Mouse (Mus musculus) B cell, adult 2 months (primary cell): ENCODE results near the gene Agap1.

Experiments
- DNase-seq, 2 experiments: peaks; one replicate each; pipeline ENCODE4 v3.0.0; 2022

Gene Agap1

DNA sequence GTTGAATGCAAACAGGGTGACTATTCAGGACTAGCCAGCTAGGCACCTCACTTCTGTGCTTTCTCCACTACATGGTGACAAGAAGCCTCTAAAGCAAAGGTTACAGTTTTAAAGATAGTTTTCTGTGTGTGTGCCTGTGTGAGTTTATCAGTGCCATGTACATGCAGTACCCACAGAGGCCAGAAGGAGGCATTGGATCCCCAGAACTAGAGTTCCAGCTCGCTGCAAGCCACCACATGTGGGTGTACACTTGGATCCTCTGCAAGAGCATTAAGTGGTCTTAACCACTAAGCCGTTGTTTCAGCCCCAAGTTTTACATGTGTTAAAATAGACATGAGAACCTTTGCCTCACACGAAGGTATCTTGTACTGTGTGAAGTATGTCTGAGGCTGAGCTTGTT is 219.1 kb downstream of the Agap1 start:
- no peak for DNase-seq

DNA sequence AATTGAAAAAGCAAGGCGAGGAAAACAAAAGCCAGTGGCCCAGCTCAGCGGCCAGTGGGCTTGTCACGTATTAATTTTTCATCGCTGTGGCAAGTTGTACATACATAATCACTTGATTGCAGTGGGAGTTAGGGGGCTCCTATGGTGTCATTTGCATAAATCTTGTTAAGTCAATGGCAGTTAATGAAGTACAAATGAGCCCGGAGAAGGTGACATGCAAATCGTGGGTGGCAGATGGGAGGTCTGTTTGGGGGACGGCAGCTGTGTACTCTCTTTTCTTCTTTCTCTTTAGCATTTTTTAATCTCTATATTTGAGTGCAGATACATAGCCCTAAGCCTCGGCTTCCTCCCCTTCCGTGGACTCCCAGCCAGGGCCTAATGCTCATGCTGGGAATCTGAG is 220.1 kb downstream of the Agap1 start:
- DNase-seq: no peak

DNA sequence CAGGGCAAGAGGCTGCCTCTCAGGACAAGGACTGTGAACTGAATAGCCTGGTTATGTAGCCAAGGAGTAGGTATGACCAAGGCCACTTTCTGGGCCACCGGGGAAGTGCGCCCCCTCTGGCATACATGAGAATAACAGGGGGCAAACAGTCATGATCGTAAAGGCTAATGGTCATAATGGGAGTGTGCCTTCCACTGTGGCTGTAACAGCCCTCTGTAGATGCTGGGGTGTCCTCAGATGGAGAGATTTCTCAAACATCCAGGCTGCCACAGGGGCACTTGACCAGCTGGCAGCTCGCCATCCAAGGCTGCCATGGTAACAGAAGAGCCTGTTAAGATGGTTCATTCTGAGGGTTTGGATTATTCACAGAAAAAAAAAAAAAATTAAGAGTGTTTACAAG is 221.8 kb downstream of the Agap1 start:
- peak; percentile 2 to 9 for DNase-seq

GRCm38 (mm10) chr1:89680673-89681072 is 226.1 kb downstream of the Agap1 start:
- DNase-seq: no peak

GRCm38 (mm10) chr1:89688914-89689313 is 234.3 kb downstream of the Agap1 start:
- no peak for DNase-seq

DNA sequence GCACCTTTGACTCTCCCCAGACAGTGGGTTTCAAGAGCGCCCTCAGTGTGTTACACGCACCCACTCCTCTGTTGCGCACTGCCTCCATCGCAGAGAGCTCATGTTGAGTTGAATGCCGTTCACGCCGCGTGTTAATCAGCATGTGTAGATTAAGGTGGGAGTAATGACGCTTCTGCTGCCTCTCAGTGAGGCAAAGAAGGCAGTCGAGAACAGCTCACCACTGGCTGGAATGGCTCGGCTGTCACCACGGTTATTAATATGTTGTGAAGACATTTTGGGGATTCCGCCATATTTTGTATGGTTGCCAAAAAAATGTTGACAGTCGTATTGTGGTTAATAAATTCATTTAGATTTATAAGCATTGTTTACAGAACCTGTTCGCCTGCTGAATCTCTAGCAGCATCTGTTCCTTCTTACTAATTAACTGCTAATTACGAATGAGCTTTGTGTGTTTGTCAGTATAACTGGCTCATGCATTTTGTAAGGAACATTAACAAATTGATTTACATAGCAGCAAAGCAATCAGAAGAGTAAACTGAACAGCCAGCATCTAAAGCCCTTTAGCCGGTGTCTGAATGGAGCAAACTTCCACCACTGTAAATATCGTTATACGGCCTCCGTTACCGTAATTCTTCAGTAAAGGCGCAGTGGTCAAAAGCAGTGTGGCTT is 235.1 kb downstream of the Agap1 start:
- DNase-seq: no peak

DNA sequence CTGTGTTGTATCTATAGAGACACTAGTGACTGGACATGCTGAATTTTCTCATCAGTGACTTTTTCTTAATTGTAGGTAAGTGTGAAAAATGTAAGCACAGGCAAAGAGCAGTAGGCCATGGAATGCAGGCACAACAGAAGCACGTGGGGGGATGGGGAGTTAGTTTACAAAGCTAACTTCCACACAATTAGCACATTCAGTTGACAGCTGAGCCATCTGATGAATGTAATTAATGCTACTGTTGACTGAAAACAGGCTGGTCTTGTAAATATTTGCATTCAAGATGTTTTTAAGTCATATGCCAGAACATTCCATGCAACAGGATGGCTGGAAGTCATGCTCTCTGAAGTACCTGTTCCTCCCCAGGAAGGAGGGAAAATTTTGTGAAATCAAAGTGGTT is 236.5 kb downstream of the Agap1 start:
- DNase-seq: no peak

DNA sequence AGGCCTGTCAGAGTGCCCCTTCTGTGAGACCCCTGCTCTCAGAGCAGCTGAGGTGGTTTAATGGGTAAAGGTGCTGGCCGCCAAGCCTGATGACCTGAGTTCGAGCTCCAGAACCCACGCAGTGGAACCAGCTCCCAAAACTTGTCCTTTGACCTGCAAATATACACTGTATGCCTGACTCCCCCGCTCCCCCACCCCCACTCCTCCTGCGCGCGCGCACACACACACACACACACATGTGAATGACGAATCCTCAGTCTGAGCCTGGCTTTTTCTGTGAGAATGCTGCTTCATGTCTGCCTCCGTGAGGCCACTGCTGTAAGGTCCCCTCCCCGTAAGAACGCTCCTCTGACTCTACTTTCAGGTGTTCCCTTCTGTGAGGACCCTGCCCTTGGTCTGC is 237.8 kb downstream of the Agap1 start:
- no peak for DNase-seq

GRCm38 (mm10) chr1:89694916-89695315 is 240.3 kb downstream of the Agap1 start:
- DNase-seq: no peak

DNA sequence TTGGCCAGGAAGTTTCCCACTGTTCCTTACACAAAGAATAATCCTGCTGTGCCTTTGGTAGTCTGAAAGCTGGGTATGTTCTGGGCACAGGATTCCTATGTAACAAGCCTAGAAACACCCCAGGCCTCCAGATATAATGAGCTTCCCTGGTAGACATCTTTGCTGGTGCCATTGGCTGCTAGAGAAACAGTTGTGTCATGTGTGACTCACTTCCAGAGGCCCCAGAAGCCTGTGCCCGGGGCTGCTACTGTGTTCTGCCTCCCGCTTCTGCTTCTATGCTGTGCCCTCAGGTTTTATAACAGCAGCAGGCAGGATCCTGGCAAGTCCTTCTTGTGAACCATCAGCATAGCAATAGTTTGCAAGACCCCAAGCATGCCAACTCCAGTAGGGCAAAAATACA is 242.6 kb downstream of the Agap1 start:
- DNase-seq: no peak

GRCm38 (mm10) chr1:89700166-89700565 is 245.6 kb downstream of the Agap1 start:
- no peak for DNase-seq

DNA sequence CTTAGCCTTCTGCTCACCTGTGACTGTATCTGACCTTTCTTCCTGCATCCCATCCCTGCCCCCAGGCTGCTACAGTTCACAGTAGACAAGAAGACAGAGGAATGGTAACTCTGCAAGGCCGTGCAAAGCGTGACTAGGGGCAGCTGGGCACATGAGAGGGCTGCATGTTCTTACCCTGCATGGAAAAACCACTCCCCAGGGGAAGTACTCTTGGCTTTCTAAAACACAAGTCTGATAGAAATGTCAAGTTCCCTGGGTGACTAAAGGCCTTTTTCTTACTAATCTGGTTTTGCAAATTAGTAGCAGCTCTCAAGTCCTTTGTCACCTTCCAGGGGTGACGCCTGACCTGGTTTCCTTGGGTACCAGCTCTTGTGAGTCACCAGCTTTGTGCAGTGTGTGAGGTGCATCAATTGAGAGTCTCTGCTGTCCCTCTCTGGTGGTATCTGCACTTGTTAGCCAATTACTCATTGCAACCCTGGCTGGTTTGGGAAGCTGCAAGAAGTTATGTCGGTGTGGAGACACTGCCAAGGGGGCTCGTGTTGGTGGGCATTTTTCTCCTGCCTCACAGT is 246.6 kb downstream of the Agap1 start:
- DNase-seq: no peak

GRCm38 (mm10) chr1:89703294-89703693 is 248.7 kb downstream of the Agap1 start:
- no peak for DNase-seq

DNA sequence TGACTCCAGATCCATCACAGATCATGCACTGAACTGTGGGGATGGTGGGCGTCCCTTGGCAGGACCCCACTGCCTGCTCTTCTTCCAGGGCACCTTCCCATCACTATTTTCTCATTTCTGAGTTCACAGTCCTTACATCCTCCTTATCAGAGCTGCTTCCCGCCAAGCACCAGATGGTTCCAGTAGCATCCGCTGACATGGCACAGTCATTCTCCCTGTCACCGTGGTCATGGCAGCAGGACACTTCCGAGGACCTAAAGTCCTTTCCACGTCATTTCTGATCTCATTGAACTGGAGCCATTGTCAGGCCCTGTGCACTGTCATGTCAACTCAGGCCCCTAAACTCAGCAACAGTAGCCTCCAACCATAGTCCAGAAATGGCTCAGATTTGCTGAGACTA is 251.1 kb downstream of the Agap1 start:
- DNase-seq: no peak

DNA sequence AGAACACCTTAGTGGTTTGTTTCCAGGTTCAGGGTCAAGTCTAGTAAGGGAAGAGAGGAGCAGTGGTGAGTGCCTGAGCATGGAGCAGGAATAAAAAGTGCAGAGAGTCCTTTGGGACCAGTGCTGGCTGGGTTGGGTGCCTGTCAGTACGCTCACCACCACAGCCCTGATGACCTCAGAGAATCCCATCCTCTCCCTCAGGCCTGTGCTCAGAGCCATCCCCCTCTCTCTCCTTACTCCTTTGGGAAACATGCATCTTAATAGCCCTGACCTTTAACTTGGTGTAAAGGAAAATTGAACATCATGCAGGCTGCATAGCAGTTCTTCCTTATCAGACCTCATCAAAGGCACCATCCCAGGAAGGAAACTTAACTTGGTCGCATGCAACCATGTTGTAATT is 252.3 kb downstream of the Agap1 start:
- DNase-seq: no peak

- DNase-seq: no peak
Measured at GRCm38 (mm10) chr1:89707756-89708480, 253.3 kb downstream of the Agap1 start.

- no peak for DNase-seq
Measured at GRCm38 (mm10) chr1:89709824-89710223, 255.2 kb downstream of the Agap1 start.

DNA sequence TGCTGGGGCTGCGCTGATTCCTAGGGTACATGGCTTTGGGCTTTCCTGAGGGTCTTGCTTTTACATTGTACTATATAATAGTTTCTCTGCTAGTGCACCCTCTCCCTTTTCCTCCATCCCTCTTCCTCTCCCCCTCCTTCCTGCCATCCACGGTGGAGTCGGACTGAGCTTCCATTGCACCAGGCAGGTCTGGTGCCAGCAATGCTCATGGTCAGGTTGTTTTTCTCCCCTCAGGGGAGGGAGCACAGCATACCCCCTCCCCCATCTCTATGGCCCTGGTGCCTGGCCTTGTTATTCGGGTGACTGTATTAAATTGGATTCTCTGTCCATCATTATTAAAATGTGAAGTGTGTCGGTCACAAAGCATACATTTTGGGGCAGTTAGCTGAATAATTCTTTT is 259.1 kb downstream of the Agap1 start:
- DNase-seq: no peak

DNA sequence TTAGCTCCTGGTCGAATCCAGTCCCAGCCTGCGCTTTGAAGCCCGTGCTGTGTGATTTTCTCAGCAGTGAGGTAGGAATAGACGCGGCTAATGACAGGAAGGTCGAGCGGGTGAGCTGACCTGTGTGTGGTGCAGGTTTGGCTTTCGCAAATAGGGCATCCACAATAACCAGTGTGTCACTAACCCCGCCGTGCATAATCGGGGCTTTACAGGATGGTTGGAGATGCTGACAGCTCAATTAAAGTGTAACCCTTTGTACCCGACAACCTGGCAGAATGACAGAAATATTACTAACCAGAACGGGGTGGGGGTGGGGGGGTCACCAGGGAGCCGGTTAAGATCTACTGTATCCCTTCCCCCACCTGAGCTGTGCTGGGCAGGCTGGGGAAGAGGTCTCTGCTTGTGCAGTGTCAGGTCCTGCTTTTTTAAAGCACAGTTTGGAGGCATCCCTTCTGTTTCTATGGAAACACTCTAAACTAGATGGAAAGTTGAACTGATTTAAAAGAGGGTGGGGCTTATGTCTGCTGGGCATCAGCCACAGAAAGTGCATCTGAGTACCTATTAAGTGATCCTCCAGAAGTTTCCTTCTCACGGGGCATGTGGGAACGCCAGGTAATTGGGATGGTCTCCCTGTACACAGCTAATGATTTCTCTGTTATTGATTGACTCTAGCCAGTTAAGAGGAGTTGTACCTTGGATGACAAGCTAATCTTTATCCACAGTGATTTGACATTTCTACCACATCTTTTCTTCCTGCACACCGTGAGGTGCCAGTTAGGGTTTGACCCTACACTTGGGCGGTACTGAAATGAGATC is 259.8 kb downstream of the Agap1 start:
- DNase-seq: no peak

DNA sequence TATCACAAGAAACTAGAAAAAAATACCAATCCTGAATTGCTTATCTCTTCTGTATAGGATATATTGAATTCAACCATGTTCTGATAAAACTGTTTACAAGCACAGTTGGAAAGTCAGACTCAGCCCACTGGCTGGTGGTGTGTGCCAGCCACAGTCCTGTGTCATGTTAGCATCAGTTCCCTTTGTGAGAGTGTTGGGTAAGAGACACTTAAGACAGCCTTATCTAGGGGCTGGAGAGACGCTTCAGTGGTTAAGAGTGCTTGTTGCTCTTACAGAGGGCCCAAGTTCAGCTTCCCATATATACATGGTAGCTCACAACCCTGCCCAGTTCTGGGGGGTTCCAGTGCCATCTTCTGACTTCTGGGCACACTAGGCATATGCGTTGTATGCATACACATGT is 261.6 kb downstream of the Agap1 start:
- DNase-seq: no peak

DNA sequence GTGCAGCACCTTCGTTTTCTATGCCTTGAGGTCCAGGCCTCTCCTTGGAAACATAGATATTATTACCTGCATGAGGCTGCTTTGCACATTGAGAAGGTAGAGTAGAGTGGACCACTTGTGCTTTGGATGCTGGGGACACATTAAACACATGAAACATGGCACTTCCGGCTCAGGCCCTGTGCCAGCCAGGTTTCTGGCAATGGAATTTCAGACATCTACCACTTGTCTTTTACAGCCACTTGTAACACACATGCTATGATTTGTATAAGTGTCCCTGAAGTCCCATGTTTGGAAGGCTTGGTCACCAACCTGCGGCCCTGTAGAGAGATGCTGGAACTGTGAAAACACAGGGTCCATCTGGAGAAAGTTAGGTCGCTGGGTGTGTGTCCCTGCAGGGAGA is 262.5 kb downstream of the Agap1 start:
- no peak for DNase-seq

GRCm38 (mm10) chr1:89718782-89719403 is 264.3 kb downstream of the Agap1 start:
- DNase-seq: no peak

DNA sequence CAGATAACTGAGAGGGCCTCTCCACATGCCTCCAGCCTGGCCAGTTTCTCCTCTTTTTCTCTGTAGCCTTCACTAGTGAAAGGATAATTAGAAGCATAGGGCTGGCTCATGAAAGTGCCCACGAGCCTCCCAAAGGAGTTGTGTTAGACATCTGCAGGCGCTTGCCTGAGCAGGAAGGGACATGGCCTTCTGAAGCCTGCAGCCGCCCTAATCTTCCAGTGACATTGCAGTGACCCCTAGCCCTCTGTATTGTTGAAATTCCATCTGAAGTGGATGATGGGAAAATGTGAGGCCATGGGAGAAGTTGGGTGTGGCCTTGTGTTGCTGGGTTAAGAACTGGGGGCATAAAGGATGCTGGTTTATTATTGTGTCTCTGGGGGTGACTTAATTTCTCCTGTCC is 269.5 kb downstream of the Agap1 start:
- no peak for DNase-seq
